Mouse (Mus musculus): ENCODE data around the gene Csmd2. TPM values are rescaled to one million over a fixed set of nuclear protein-coding genes. Genes with fewer than 3 reads are reported as not detected.

Gene Csmd2
- polyA plus RNA-seq, 1 experiment from 2014 or later: not detected

DNA sequence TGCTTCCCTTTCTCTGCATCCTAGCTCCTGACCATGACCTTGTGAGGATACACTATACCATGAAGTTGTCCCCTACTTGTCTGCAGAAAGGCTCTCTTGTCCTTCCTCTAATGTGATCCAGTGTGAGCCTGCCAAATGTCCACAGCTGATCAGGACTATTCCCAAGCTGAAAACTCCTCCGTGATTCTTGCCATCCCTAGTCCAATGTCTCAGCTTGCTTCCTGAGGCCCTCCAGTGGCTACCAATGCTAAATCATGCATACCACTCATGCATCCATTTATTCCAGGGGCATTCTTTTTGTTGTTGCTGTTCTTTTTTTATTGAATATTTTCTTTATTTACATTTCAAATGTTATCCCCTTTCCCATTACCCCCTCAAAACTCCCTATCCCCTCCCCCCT, 251.5 kb downstream of the Csmd2 start:
- H3K27ac ChIP-seq (ENCODE audit: low read depth): no peak overlapping the region
- H3K36me3 ChIP-seq (replicated peaks; ENCODE audit: insufficient read depth, low read length): no peaks in the 10 kb centered on the region
- no peaks in the 10 kb centered on the region for H3K9me3 ChIP-seq (ENCODE audit: low read length)
- no peak overlapping the region for H3K4me2 ChIP-seq (ENCODE audit: low read depth, low read length)
- no peak for TF ChIP-seq EP300 (IDR thresholded peaks at IDR 0.05; ENCODE audit: low read depth)
- no peak for TF ChIP-seq CTCF (IDR thresholded peaks at IDR 0.05; ENCODE audit: low read depth)
- ATAC-seq (no peak), DNase-seq (no peak)
- H3K4me1 ChIP-seq (ENCODE audit: insufficient read depth): no peaks in the 10 kb centered on the region
- H3K4me3 ChIP-seq (ENCODE audit: low read depth, low read length): no peak overlapping the region
- WGBS (ENCODE audit: insufficient replicate concordance): 39% methylated on average over 1 of the region's 1 CpGs
- H3K27me3 ChIP-seq (ENCODE audit: insufficient read depth, low read length): no peaks in the 10 kb centered on the region
- no peak overlapping the region for H3K9ac ChIP-seq (replicated peaks)

DNA sequence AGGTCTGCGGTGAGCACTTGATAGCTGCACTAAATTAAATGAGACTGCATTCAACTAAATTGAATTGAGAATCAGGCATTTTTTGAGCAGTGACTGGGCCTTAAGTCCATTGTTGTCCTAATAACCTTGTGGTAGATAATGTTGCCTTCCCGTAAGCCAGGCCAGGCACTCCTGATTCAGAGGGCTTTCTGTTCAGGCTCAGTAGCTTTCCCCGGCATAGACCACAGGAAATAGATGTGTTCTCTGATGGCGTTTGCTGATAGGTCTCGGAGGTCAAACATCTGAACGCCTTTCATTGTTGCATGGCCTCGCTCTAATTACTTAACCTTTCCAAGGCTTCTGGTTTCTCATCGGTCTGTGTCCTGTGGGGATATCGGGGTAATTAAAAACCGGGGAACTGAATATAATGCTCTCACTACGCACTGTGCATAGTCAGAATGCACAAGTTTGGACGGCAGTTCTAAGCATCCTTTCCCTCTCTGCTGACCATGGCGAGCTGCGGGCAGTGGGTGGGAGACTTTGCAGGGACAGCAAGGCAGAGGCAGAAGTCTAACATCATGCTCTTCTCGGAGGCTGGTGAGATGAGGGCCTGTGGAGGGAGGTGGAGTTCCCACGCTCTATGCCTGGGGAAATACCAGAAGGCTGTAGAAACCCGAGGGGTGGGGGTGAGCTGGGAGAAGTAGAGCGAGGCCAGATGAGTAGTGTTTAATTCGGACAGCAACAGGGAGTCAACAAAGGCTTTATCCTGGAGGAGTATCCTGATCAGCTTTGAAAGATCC, 253.6 kb downstream of the Csmd2 start:
- ATAC-seq: no peak
- Histone ChIP-seq H3K4me3 (ENCODE audit: low read depth, low read length) (no peak overlapping the region), H3K9me3 (ENCODE audit: low read length) (no peaks in the 10 kb centered on the region; the same call in 1 of the 2 replicates), H3K27ac (ENCODE audit: low read depth) (no peak overlapping the region), H3K36me3 (replicated peaks; ENCODE audit: insufficient read depth, low read length) (no peaks in the 10 kb centered on the region), H3K4me1 (ENCODE audit: insufficient read depth) (no peaks in the 10 kb centered on the region), H3K9ac (replicated peaks) (no peak overlapping the region), H3K27me3 (ENCODE audit: insufficient read depth, low read length) (no peaks in the 10 kb centered on the region), H3K4me2 (ENCODE audit: low read depth, low read length) (no peak overlapping the region)
- WGBS (ENCODE audit: insufficient replicate concordance): 26% methylated on average over 19 of the region's 19 CpGs
- DNase-seq: no peak
- TF ChIP-seq CTCF (IDR thresholded peaks at IDR 0.05; ENCODE audit: low read depth): no peak
- TF ChIP-seq EP300 (IDR thresholded peaks at IDR 0.05; ENCODE audit: low read depth): no peak

DNA sequence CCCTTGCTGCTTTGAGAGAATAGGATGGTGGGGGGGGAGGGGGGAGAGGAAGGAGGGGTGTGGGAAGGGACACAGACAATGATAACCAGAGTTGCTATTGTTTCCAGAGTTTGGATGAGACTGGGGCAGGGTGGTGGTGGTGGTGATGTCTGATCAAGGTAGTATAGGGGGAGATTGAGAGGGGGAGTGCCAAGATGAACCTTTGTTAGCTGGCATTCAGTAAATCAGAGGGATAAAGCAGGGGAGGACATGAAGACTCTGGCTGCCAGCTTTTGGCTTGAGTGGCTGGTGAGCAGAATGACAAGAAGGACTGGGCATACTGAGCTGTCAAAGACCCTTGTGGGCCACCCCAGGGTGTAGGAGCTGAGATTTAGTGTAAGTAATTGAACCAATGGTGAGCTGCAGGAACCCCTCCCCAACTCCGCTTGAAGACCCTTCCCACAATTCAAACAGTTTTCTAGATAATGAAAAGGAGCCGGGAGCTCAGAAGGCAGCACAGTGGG, 254.2 kb downstream of the Csmd2 start:
- H3K4me2 ChIP-seq (ENCODE audit: low read depth, low read length): no peak overlapping the region
- DNase-seq: no peak
- H3K9ac ChIP-seq (replicated peaks): no peak overlapping the region
- no peaks in the 10 kb centered on the region for H3K27me3 ChIP-seq (ENCODE audit: insufficient read depth, low read length)
- ATAC-seq: no peak
- H3K27ac ChIP-seq (ENCODE audit: low read depth): no peak overlapping the region
- H3K4me3 ChIP-seq (ENCODE audit: low read depth, low read length): no peak overlapping the region
- no peaks in the 10 kb centered on the region; the same call in 1 of the 2 replicates for H3K9me3 ChIP-seq (ENCODE audit: low read length)
- no peaks in the 10 kb centered on the region for H3K36me3 ChIP-seq (replicated peaks; ENCODE audit: insufficient read depth, low read length)
- no peak for TF ChIP-seq CTCF (IDR thresholded peaks at IDR 0.05; ENCODE audit: low read depth)
- WGBS (ENCODE audit: insufficient replicate concordance): 67% methylated on average over 2 of the region's 2 CpGs
- no peaks in the 10 kb centered on the region for H3K4me1 ChIP-seq (ENCODE audit: insufficient read depth)

DNA sequence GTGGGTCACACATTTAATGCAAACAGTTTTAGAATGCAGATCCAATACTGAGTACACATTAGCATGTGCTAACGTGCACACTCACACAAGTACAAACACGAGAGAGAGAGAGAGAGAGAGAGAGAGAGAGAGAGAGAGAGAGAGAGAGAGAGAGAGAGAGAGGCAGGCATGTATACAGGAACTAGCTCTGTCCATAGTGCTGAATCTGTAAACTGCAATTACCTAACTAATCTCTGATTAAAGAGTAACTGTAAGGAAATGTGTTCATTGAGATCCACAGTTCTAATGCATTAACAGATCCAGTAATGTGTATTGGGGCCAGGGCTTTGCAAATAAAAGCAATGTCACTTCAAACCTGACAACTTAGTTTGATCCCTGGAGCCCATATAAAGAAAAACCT, 257.5 kb downstream of the Csmd2 start:
- H3K4me1 ChIP-seq (ENCODE audit: insufficient read depth): no peaks in the 10 kb centered on the region
- ATAC-seq: no peak
- no peak overlapping the region for H3K4me3 ChIP-seq (ENCODE audit: low read depth, low read length)

DNA sequence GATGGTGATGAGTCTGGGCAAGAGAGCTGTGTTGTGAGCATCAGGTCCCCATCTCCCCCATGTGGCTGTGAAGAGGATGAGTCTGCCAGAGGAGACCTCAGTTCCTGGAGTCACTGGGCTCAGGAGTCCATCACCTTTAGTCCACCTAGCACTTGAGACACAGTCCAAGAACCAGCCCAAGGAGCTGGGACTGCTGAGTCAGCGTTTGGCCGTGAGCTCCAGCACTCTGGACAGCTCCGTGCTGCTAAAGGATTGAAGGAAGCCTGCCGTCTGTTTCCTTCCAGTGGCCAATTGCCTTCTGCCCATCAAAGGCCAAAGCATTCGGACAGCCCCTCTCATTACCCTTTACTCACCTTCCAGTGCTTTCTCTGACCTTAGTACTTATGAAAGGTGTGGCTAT, 261.0 kb downstream of the Csmd2 start:
- Histone ChIP-seq H3K27me3 (ENCODE audit: insufficient read depth, low read length) (no peaks in the 10 kb centered on the region), H3K27ac (ENCODE audit: low read depth) (no peak overlapping the region), H3K4me3 (ENCODE audit: low read depth, low read length) (no peak overlapping the region), H3K36me3 (replicated peaks; ENCODE audit: insufficient read depth, low read length) (no peaks in the 10 kb centered on the region), H3K4me2 (ENCODE audit: low read depth, low read length) (no peak overlapping the region), H3K9me3 (ENCODE audit: low read length) (no peaks in the 10 kb centered on the region; the same call in 1 of the 2 replicates), H3K9ac (replicated peaks) (no peak overlapping the region), H3K4me1 (ENCODE audit: insufficient read depth) (no peaks in the 10 kb centered on the region)
- ATAC-seq (no peak), DNase-seq (no peak)
- TF ChIP-seq CTCF (IDR thresholded peaks at IDR 0.05; ENCODE audit: low read depth) (no peak), EP300 (IDR thresholded peaks at IDR 0.05; ENCODE audit: low read depth) (no peak)
- WGBS (ENCODE audit: insufficient replicate concordance): 7% methylated on average over 5 of the region's 5 CpGs

More for the DNA sequence above, 257.5 kb downstream of the Csmd2 start:
- no peaks in the 10 kb centered on the region for H3K36me3 ChIP-seq (replicated peaks; ENCODE audit: insufficient read depth, low read length)
- 19% methylated on average over 2 of the region's 2 CpGs for whole genome bisulfite sequencing (ENCODE audit: insufficient replicate concordance)
- H3K27me3 ChIP-seq (ENCODE audit: insufficient read depth, low read length): no peaks in the 10 kb centered on the region
- no peak overlapping the region for H3K27ac ChIP-seq (ENCODE audit: low read depth)
- no peak overlapping the region for H3K9ac ChIP-seq (replicated peaks)
- TF ChIP-seq CTCF (IDR thresholded peaks at IDR 0.05; ENCODE audit: low read depth) (no peak), EP300 (IDR thresholded peaks at IDR 0.05; ENCODE audit: low read depth) (no peak)
- H3K4me2 ChIP-seq (ENCODE audit: low read depth, low read length): no peak overlapping the region
- no peak for DNase-seq
- no peaks in the 10 kb centered on the region; the same call in 1 of the 2 replicates for H3K9me3 ChIP-seq (ENCODE audit: low read length)

DNA sequence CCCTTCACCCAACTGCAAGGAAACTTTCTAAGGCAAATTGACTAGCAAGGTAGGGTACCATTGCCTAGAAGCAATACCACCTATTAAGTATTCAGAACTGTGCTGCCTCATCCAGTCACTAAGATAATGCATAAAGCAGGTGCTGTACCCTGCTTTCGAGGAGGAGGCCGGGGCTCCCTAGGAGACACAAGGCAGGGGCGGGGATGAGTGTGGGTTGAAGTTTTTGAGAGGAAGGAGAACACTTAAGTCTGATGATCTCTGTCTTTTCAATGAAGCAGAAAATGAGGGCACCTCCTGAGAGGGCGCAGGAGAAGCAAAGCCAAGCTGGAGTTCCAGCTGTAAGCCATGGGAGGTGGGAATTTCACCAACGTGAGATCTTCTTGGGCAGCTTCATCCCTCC, 271.6 kb downstream of the Csmd2 start:
- Histone ChIP-seq H3K4me2 (ENCODE audit: low read depth, low read length) (no peak overlapping the region), H3K4me1 (ENCODE audit: insufficient read depth) (no peaks in the 10 kb centered on the region), H3K27ac (ENCODE audit: low read depth) (no peak overlapping the region), H3K36me3 (replicated peaks; ENCODE audit: insufficient read depth, low read length) (no peaks in the 10 kb centered on the region), H3K4me3 (ENCODE audit: low read depth, low read length) (no peak overlapping the region), H3K9me3 (ENCODE audit: low read length) (no peaks in the 10 kb centered on the region), H3K9ac (replicated peaks) (no peak overlapping the region), H3K27me3 (ENCODE audit: insufficient read depth, low read length) (no peaks in the 10 kb centered on the region)
- DNase-seq (no peak), ATAC-seq (no peak)
- no peak for TF ChIP-seq EP300 (IDR thresholded peaks at IDR 0.05; ENCODE audit: low read depth)
- TF ChIP-seq CTCF (IDR thresholded peaks at IDR 0.05; ENCODE audit: low read depth): no peak
- WGBS (ENCODE audit: insufficient replicate concordance): 77% methylated on average over 5 of the region's 5 CpGs

All from liver, postnatal 0 days (tissue).